Mouse (Mus musculus): ENCODE measurements around the gene Trim43c. TPM values are rescaled to one million over a fixed set of nuclear protein-coding genes. Genes with fewer than 3 reads are reported as not detected.
"Not testable (repeated sequence)": the region's sequence is repeated elsewhere in the genome, so short reads cannot be mapped to it uniquely, and the experiment has no call there.

The Trim43c gene
- polyA plus RNA-seq (2015; fragmentation: Nextera tagmentation; extraction: Ambion mirVana) = 0.22 TPM in 1 of 2 replicates, not detected in the other

DNA sequence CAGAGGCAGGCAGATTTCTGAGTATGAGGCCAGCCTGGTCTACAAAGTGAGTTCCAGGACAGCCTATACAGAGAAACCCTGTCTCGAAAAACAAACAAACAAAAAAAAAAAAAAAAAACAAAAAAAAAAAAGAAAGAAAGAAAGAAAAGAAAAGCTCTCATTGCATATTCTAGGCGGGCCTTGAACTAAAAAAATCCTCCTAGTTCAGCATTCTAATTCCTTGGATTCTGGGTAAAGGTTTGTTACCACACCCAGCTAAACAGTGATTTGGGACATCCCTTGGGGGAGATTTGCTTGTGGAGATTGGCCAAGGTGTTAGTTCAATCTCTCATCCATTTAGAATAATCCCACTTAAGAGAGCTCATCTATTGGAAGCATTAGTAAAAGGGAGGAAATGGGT is at the start of gene Trim43c:
Trim43c (plus strand) TSS at position 301 of the 400 bp plus-strand sequence.
- H3K9ac ChIP-seq; H3K9me3 ChIP-seq; H3K4me2 ChIP-seq (replicated peaks); H3K4me1 ChIP-seq; H3K4me3 ChIP-seq; H3K27ac ChIP-seq; ATAC-seq (ENCODE audit: low FRiP score, low read depth); H3K36me3 ChIP-seq; H3K27me3 ChIP-seq: not testable (repeated sequence)
- 76% methylated on average over 2 of the region's 2 CpGs for WGBS

DNA sequence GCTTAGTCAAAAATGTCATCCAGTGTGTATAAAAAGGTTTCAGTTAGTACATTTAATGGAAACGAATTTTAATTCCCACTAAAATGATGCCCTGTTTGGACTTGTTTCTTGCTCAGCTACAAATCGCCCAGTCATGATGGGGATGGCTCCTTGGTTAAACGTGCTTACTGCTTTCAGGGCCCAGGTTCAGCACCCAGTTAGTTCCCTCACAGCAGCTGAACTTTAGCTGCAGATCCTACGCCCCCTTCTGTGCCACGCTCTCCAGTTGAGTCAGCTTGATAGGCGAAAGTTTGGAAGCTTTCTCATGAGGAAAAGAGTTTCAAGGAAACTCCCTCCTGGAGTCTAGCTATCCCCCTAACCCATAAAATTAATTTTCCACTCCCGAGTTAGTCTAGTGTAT is 14.1 kb downstream of the Trim43c start:
- H3K4me3 ChIP-seq; H3K4me2 ChIP-seq (replicated peaks); H3K4me1 ChIP-seq; H3K9me3 ChIP-seq; H3K9ac ChIP-seq; ATAC-seq (ENCODE audit: low FRiP score, low read depth); H3K27me3 ChIP-seq; H3K36me3 ChIP-seq; H3K27ac ChIP-seq: not testable (repeated sequence)
- 63% methylated on average over 7 of the region's 7 CpGs for WGBS

DNA sequence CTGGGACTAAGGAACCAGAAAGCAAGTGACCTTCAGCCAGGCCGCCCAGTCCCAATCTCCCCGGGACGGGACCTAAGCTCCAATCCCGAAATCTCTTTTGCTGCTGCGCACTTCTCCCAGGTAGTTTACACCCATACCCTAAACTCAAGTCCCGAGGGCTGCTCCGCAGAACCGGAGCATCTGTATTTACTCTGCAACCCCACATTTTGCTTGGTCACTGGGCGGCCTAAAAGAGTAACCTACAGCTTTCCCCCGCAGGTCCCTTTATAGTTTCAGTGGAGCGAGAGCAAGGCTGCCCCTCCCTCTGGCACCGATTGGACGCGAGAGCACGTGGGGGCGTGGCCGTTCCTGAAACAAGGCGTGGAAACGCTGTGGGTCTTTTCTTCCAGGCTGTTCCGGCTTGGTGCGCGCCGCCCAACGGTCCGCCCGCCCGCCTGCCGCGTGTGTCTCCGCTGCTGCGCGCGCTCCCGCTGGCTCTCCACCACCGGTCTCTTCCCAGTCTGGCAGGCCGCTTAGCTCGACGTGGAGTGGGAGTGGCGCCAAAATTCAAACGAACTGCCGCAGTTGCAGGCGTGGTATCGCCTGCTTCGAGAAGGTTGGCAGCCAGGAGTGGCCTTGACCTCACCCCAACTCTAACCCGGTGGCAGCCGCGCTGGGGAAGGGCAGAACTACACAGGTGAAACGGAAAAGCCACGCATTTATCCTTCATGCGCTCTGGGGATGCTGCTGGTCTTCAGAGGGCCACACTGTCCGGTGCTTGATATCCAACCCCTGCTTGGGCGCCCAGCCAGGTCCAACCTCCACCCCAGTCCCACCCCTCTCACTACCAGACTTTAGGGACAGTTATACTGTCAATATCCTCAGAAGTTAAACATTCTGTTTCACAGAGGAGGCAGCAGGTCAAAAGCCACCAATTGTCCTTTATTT is 19.9 kb downstream of the Trim43c start:
- peak; percentile 98 for ATAC-seq (ENCODE audit: low FRiP score, low read depth)
- H3K27me3 ChIP-seq, H3K9me3 ChIP-seq, H3K4me1 ChIP-seq, H3K36me3 ChIP-seq, H3K27ac ChIP-seq: not testable (repeated sequence)
- peak overlapping the region; percentile 47 for H3K4me3 ChIP-seq
- peak overlapping the region; percentile 58 for H3K9ac ChIP-seq
- 2% methylated on average over 52 of the region's 52 CpGs for WGBS
- H3K4me2 ChIP-seq (replicated peaks) = peak overlapping the region; percentile 66

Other genes with a start within 250 kb of the Trim43c start
- 42.9 and 45.4 TPM in 2 replicates for gene Mthfsl, start 118.9 kb upstream of the Trim43c start, polyA plus RNA-seq (2015; fragmentation: Nextera tagmentation; extraction: Ambion mirVana)
- gene Bcl2a1d, start 107.2 kb upstream of the Trim43c start, polyA plus RNA-seq (2015; fragmentation: Nextera tagmentation; extraction: Ambion mirVana) = 0.27 TPM in 1 of 2 replicates, not detected in the other
- gene Bcl2a1a, start 117.7 kb downstream of the Trim43c start, polyA plus RNA-seq (2015; fragmentation: Nextera tagmentation; extraction: Ambion mirVana) = not detected in 2 replicates

Data from limb, embryonic 13.5 days (tissue).